Mouse (Mus musculus): ENCODE measurements around the gene Anp32e. TPM values are rescaled to one million over a fixed set of nuclear protein-coding genes. Genes with fewer than 3 reads are reported as not detected.

Gene Anp32e
- polyA plus RNA-seq (2014; fragmentation: Nextera tagmentation; extraction: Ambion mirVana), result 54.2 and 61.7 TPM in 2 replicates

DNA sequence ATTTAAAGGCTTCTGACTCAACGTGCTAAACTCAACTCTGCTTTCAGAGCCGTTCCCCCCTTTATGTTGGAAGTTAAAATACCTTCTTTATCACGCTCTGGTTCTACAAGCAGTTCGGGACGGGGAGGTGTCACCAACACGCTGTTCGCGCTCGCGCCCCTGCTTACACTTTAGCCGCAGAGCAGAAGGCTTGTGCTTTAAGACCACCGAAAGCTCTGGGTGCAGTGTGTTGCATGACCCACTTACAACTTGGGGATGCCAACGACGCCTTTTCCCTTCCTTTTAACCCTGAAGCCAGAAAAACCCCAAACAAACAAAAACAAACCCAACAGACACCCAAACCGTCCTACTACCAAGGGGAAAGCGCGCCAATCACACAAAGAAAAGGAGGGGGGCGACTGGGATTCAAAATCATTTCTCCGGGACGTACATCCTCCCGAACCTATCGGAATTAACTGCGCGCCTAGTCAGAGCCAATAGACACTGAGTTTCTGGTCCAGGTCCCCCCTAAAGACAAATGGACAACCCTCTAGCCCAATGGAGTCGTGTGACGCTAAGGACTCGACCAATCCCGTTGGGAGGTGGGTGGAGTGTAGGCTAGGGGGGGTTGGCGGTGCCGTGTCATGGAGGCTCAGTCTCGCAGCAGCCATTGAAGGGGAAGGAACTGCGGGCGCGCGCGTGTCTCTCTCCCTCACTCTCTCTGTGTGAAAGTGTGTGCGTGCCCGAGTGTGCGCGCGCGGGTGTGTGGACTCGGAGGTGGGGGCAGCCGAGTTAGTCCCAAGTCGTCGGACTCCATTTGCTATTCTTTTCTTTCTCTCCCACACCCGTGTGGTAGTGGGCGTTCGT is at the start of gene Anp32e:
Anp32e (plus strand) TSS at position 589 of the 846 bp plus-strand sequence.
- Histone ChIP-seq H3K27ac (ENCODE audit: low read length) (peak within 1 kb of the TSS; percentile 93), H3K9ac (replicated peaks; ENCODE audit: low read depth, low read length) (peak within 1 kb of the TSS; percentile 96), H3K27me3 (ENCODE audit: control insufficient read depth, insufficient read depth, low read length) (no peaks in the 10 kb centered on the region), H3K36me3 (ENCODE audit: control insufficient read depth, insufficient read depth, low read length) (peaks cover 1% of the 10 kb centered on the region; the same call in 1 of the 2 replicates), H3K4me2 (replicated peaks; ENCODE audit: low read depth, low read length) (peak within 1 kb of the TSS; percentile 59), H3K4me1 (ENCODE audit: control insufficient read depth, insufficient read depth, low read length) (0 out of 2 replicates have a peak, but pooled peaks cover 3% of the 10 kb centered on the region), H3K9me3 (ENCODE audit: control insufficient read depth, low read depth, low read length) (no peaks in the 10 kb centered on the region), H3K4me3 (ENCODE audit: low read depth, low read length) (peak within 1 kb of the TSS; percentile 74)
- ATAC-seq (ENCODE audit: insufficient number of reproducible peaks, insufficient read depth, low FRiP score, low read depth), result peak; percentile 100
- WGBS, result under 1% methylated on average over 49 of the region's 49 CpGs

DNA sequence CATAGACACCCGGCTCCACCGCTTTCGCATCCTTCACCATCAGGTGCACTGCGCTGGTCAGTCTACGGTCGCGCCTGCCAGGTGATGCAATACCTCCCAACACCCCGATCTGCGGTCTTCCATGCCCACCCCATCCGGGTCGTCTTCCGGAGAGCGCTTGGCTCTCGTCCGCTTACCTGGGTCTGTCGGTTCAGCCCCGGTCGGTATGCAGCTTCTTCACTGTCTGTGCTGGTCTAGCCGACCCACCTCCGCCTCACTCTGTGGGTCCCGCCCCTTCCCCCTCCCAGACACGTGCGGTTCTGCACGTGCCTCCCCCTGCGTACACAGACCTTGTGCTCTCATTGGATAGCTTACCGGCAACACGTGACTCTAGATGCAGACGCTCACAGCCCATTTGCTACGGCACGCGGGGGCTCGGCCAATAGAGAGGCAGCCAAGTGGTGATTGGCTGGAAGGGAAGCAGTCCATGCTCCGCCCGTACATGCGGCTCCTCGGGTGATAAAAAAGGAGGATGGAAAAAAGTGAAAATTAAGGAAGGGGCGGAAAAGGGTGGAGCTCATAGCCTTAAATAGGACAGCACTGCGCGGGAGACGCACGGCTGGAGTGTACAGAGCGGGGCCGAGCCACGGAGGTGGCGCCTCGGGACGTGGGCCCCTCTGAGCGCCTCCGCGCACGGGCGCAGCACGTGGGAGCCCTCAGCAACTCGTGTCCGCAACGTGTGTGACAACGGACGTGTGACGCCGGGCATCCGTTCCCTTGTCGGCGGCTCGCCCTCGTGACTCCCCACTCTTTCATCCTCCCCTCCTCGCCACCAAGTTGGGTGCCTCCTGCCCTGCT is 46.8 kb upstream of the Anp32e start, which contains the start of gene Ciart:
Ciart (minus strand) TSS at position 273 of the 837 bp plus-strand sequence.
- no peak within 1 kb of the TSS for H3K9ac ChIP-seq (replicated peaks; ENCODE audit: low read depth, low read length)
- peak; percentile 98 for ATAC-seq (ENCODE audit: insufficient number of reproducible peaks, insufficient read depth, low FRiP score, low read depth)
- H3K27me3 ChIP-seq (ENCODE audit: control insufficient read depth, insufficient read depth, low read length), result no peaks in the 10 kb centered on the region
- peak within 1 kb of the TSS; percentile 98 for H3K4me2 ChIP-seq (replicated peaks; ENCODE audit: low read depth, low read length)
- no peaks in the 10 kb centered on the region for H3K9me3 ChIP-seq (ENCODE audit: control insufficient read depth, low read depth, low read length)
- H3K27ac ChIP-seq (ENCODE audit: low read length), result no peak within 1 kb of the TSS
- H3K36me3 ChIP-seq (ENCODE audit: control insufficient read depth, insufficient read depth, low read length), result no peaks in the 10 kb centered on the region
- H3K4me1 ChIP-seq (ENCODE audit: control insufficient read depth, insufficient read depth, low read length), result 0 out of 2 replicates have a peak, but pooled peaks cover 3% of the 10 kb centered on the region
- under 1% methylated on average over 66 of the region's 66 CpGs for WGBS
- H3K4me3 ChIP-seq (ENCODE audit: low read depth, low read length), result peak within 1 kb of the TSS; percentile 43

DNA sequence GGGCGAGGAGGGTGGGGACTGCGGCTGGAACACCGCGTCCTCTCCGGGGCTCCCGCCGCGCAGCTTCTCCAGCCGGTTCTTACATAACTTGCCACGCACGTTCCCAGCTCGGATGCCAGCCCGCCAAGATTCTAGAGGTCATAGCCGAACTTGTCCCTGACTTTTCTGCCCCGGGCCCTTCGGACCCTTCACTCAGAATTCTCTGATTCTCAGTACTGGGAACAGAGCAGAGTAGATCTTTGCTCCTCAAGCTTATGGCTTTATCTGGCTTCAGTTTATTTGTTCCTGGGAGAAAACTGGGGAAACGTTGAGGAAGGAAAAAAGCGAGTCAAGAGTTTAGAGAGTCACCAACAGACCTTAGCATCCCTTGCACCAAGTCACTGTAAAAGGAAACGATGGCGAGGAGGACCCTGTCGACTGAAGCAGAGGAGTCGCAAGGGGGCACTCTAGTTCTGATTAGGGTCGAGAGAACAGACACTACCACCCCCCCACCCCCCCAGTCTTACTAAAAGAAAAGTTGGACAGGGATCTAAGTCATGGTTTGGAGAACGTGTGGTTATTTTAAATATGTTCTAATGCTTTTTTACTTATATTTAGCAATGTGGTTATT is 46.1 kb upstream of the Anp32e start:
- ATAC-seq (ENCODE audit: insufficient number of reproducible peaks, insufficient read depth, low FRiP score, low read depth), result no peak; the same call in 1 of the 2 replicates
- Histone ChIP-seq H3K27me3 (ENCODE audit: control insufficient read depth, insufficient read depth, low read length) (no peaks in the 10 kb centered on the region), H3K9me3 (ENCODE audit: control insufficient read depth, low read depth, low read length) (no peaks in the 10 kb centered on the region), H3K9ac (replicated peaks; ENCODE audit: low read depth, low read length) (no peak overlapping the region), H3K4me2 (replicated peaks; ENCODE audit: low read depth, low read length) (peak overlapping the region; percentile 98), H3K36me3 (ENCODE audit: control insufficient read depth, insufficient read depth, low read length) (no peaks in the 10 kb centered on the region), H3K4me3 (ENCODE audit: low read depth, low read length) (peak overlapping the region; percentile 43), H3K27ac (ENCODE audit: low read length) (no peak overlapping the region), H3K4me1 (ENCODE audit: control insufficient read depth, insufficient read depth, low read length) (0 out of 2 replicates have a peak, but pooled peaks cover 3% of the 10 kb centered on the region)
- WGBS, result 3% methylated on average over 24 of the region's 24 CpGs

DNA sequence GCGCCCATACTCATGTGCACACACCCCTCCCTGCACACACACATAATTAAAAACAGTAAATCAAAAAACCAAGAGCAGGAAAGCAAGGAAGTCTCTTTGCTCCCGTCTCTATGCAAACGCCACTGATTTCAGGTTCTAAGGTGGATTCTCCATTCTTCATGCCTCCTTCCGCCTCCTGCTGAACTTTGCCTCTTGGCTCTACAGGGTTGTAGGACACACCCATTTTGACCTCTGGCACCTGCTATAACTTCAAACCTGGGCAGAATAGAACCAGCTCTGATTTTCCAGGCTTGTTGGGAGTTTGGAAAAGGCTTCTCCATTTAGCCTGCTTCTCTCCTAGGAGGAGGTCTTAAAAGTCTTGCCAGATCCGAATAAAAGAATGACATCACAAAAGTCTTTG is 44.6 kb upstream of the Anp32e start:
- Histone ChIP-seq H3K27ac (ENCODE audit: low read length) (no peak overlapping the region), H3K9me3 (ENCODE audit: control insufficient read depth, low read depth, low read length) (no peaks in the 10 kb centered on the region), H3K9ac (replicated peaks; ENCODE audit: low read depth, low read length) (no peak overlapping the region), H3K27me3 (ENCODE audit: control insufficient read depth, insufficient read depth, low read length) (no peaks in the 10 kb centered on the region), H3K4me1 (ENCODE audit: control insufficient read depth, insufficient read depth, low read length) (0 out of 2 replicates have a peak, but pooled peaks cover 3% of the 10 kb centered on the region), H3K4me3 (ENCODE audit: low read depth, low read length) (no peak overlapping the region), H3K36me3 (ENCODE audit: control insufficient read depth, insufficient read depth, low read length) (no peaks in the 10 kb centered on the region), H3K4me2 (replicated peaks; ENCODE audit: low read depth, low read length) (no peak overlapping the region)
- ATAC-seq (ENCODE audit: insufficient number of reproducible peaks, insufficient read depth, low FRiP score, low read depth), result no peak
- WGBS, result 77% methylated on average over 5 of the region's 5 CpGs

DNA sequence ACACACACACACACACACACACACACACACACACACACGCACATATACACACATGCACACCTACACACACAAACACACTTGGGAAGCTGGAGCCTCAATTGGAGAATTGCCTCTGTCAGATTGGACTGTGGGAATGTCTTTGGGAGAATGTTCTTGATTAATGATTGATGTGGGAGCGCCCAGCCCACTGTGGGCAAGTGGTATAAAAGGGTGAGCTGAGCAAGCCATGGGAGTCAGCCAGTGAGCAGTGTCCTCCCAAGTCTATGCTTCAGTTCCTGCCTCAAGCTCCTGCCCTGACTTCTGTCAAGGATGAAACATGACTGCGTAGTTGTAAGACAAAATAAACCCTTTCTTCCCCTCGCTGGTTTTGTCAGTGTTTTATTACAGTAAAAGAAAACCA is 41.5 kb upstream of the Anp32e start:
- Histone ChIP-seq H3K9me3 (ENCODE audit: control insufficient read depth, low read depth, low read length) (no peaks in the 10 kb centered on the region), H3K27ac (ENCODE audit: low read length) (no peak overlapping the region), H3K27me3 (ENCODE audit: control insufficient read depth, insufficient read depth, low read length) (no peaks in the 10 kb centered on the region), H3K9ac (replicated peaks; ENCODE audit: low read depth, low read length) (no peak overlapping the region), H3K4me1 (ENCODE audit: control insufficient read depth, insufficient read depth, low read length) (peaks cover 19% of the 10 kb centered on the region; the same call in 1 of the 2 replicates), H3K4me2 (replicated peaks; ENCODE audit: low read depth, low read length) (no peak overlapping the region), H3K4me3 (ENCODE audit: low read depth, low read length) (no peak overlapping the region), H3K36me3 (ENCODE audit: control insufficient read depth, insufficient read depth, low read length) (no peaks in the 10 kb centered on the region)
- WGBS, result 71% methylated on average over 4 of the region's 4 CpGs
- no peak for ATAC-seq (ENCODE audit: insufficient number of reproducible peaks, insufficient read depth, low FRiP score, low read depth)

DNA sequence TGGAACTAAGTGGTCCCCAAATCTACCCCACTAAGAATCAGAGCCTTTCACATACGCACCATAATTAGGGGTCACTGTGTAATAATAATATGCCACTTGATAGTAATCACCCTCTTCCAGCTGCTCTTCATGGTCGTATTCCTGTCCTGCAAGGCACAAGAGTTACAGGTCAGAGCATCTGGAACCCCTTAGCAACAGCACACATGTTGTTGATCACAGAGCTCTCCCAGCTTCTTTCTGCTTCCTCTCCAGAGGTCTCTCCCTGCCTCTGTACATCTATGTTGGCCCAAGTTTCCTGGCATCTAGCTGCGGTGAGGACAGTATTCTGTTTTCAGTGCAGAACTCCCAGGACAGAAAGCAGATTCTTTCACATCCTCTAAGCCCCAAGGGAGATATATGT is 39.4 kb upstream of the Anp32e start:
- ATAC-seq (ENCODE audit: insufficient number of reproducible peaks, insufficient read depth, low FRiP score, low read depth), result no peak
- 75% methylated on average over 3 of the region's 3 CpGs for WGBS
- Histone ChIP-seq H3K9me3 (ENCODE audit: control insufficient read depth, low read depth, low read length) (no peaks in the 10 kb centered on the region), H3K36me3 (ENCODE audit: control insufficient read depth, insufficient read depth, low read length) (no peaks in the 10 kb centered on the region), H3K27me3 (ENCODE audit: control insufficient read depth, insufficient read depth, low read length) (no peaks in the 10 kb centered on the region), H3K4me2 (replicated peaks; ENCODE audit: low read depth, low read length) (no peak overlapping the region), H3K4me3 (ENCODE audit: low read depth, low read length) (no peak overlapping the region), H3K27ac (ENCODE audit: low read length) (no peak overlapping the region), H3K9ac (replicated peaks; ENCODE audit: low read depth, low read length) (no peak overlapping the region), H3K4me1 (ENCODE audit: control insufficient read depth, insufficient read depth, low read length) (peaks cover 24% of the 10 kb centered on the region; the same call in 1 of the 2 replicates)

DNA sequence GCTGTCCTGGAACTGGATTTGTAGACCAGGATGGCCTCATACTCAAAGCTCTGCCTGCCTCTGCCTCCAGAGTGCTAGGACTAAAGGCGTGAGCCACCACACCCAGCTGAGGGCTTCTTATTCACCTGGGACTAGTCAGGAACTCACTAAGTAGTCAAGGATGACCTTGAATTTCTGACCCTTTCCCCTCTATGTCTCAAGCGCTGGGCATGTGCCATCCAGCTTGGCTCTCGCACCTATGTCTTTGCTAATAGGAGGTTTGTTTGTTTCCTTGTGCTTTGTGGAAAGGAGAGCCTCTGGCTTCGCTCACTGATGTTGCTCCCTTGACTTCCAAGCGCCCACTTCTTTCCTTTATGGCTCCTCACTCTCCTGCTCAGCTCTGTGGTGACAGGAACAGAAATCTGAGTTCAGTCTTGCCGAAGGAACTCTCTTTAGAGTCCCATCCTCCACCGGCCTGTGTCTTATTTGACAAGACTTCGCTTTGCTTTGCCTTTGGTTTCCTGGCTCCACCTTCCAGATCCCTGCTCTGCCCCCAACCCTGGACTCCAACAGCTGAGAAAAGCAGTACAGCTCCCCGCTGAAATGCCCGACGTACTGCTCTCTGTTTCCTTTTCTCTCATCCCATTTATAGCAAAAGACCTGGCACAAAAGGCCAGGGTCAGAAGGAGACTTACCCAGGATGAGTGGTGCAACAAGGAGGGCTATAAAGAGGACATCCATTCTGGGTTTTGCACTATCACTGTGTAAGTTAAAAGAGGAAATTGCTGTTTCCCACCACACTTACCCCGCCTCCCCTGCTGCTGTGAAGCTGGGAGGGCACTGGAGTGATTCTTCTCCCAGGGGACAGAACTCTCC is 37.6 kb upstream of the Anp32e start, which contains the start of gene BC028528:
BC028528 (minus strand) TSS at position 795 of the 855 bp plus-strand sequence.
- Histone ChIP-seq H3K9ac (replicated peaks; ENCODE audit: low read depth, low read length) (peak within 1 kb of the TSS; percentile 28), H3K27me3 (ENCODE audit: control insufficient read depth, insufficient read depth, low read length) (no peaks in the 10 kb centered on the region), H3K4me1 (ENCODE audit: control insufficient read depth, insufficient read depth, low read length) (peaks cover 24% of the 10 kb centered on the region; the same call in 1 of the 2 replicates), H3K4me3 (ENCODE audit: low read depth, low read length) (peak within 1 kb of the TSS; percentile 25), H3K27ac (ENCODE audit: low read length) (peak within 1 kb of the TSS; percentile 90), H3K36me3 (ENCODE audit: control insufficient read depth, insufficient read depth, low read length) (no peaks in the 10 kb centered on the region), H3K9me3 (ENCODE audit: control insufficient read depth, low read depth, low read length) (no peaks in the 10 kb centered on the region), H3K4me2 (replicated peaks; ENCODE audit: low read depth, low read length) (peak within 1 kb of the TSS; percentile 51)
- ATAC-seq (ENCODE audit: insufficient number of reproducible peaks, insufficient read depth, low FRiP score, low read depth), result peak; percentile 30; the same call in 1 of the 2 replicates
- WGBS, result 20% methylated on average over 12 of the region's 12 CpGs
